Mouse (Mus musculus): ENCODE measurements around the gene Eif5a. TPM values are rescaled to one million over a fixed set of nuclear protein-coding genes. Genes with fewer than 3 reads are reported as not detected.
A peak's percentile ranks its signal among the peaks of the same experiment; 100 is the strongest.

Eif5a gene
- polyA plus RNA-seq, 1 experiment from 2014 or later = 2,350 TPM

- WGBS = 67% methylated on average over 4 of the region's 4 CpGs
- H3K4me1 ChIP-seq (replicated peaks) = peaks cover 50% of the 10 kb centered on the region
- H3K4me3 ChIP-seq = no peak overlapping the region
- no peaks in the 10 kb centered on the region for H3K36me3 ChIP-seq
- H3K9me3 ChIP-seq = no peaks in the 10 kb centered on the region
- H3K27me3 ChIP-seq (ENCODE audit: insufficient read depth, poor library complexity, severe bottlenecking) = peaks cover 22% of the 10 kb centered on the region
- no peak overlapping the region for H3K27ac ChIP-seq
- peak; percentile 27 for DNase-seq (ENCODE audit: low spot score)
Measured at GRCm38 (mm10) chr11:69883066-69883465, 38.7 kb downstream of the Eif5a start.

- 62% methylated on average over 21 of the region's 21 CpGs for WGBS
- Histone ChIP-seq H3K36me3 (no peaks in the 10 kb centered on the region), H3K27ac (peak overlapping the region; percentile 87), H3K9me3 (no peaks in the 10 kb centered on the region), H3K27me3 (ENCODE audit: insufficient read depth, poor library complexity, severe bottlenecking) (peaks cover 22% of the 10 kb centered on the region), H3K4me1 (replicated peaks) (peaks cover 61% of the 10 kb centered on the region), H3K4me3 (peak overlapping the region; percentile 62)
- no peak for DNase-seq (ENCODE audit: low spot score)
Measured at GRCm38 (mm10) chr11:69881787-69882670, 39.7 kb downstream of the Eif5a start.

GRCm38 (mm10) chr11:69880853-69881603 lies 40.7 kb downstream of the Eif5a start, which contains the start of gene Kctd11:
Gene Kctd11, minus strand, starts transcription at chr11:69881406.
- H3K36me3 ChIP-seq = no peaks in the 10 kb centered on the region
- peak; percentile 87 for DNase-seq (ENCODE audit: low spot score)
- peak within 1 kb of the TSS; percentile 62 for H3K4me3 ChIP-seq
- peaks cover 71% of the 10 kb centered on the region for H3K4me1 ChIP-seq (replicated peaks)
- H3K9me3 ChIP-seq = no peaks in the 10 kb centered on the region
- WGBS = under 1% methylated on average over 46 of the region's 46 CpGs
- peak within 1 kb of the TSS; percentile 87 for H3K27ac ChIP-seq
- H3K27me3 ChIP-seq (ENCODE audit: insufficient read depth, poor library complexity, severe bottlenecking) = peaks cover 22% of the 10 kb centered on the region

GRCm38 (mm10) chr11:69880506-69880852 lies 41.3 kb downstream of the Eif5a start:
- H3K27ac ChIP-seq = peak overlapping the region; percentile 87
- peaks cover 71% of the 10 kb centered on the region for H3K4me1 ChIP-seq (replicated peaks)
- no peaks in the 10 kb centered on the region for H3K9me3 ChIP-seq
- H3K27me3 ChIP-seq (ENCODE audit: insufficient read depth, poor library complexity, severe bottlenecking) = peaks cover 22% of the 10 kb centered on the region
- peak overlapping the region; percentile 62 for H3K4me3 ChIP-seq
- DNase-seq (ENCODE audit: low spot score) = no peak
- WGBS = 0% methylated on average over 18 of the region's 18 CpGs
- no peaks in the 10 kb centered on the region for H3K36me3 ChIP-seq

GRCm38 (mm10) chr11:69879711-69880110 lies 42.0 kb downstream of the Eif5a start:
- Histone ChIP-seq H3K27ac (peak overlapping the region; percentile 87), H3K4me3 (peak overlapping the region; percentile 62), H3K27me3 (ENCODE audit: insufficient read depth, poor library complexity, severe bottlenecking) (peaks cover 22% of the 10 kb centered on the region), H3K36me3 (no peaks in the 10 kb centered on the region), H3K4me1 (replicated peaks) (peaks cover 71% of the 10 kb centered on the region), H3K9me3 (no peaks in the 10 kb centered on the region)
- DNase-seq (ENCODE audit: low spot score) = no peak
- WGBS = 58% methylated on average over 15 of the region's 15 CpGs

- H3K4me3 ChIP-seq = peak overlapping the region; percentile 62
- peaks cover 22% of the 10 kb centered on the region for H3K27me3 ChIP-seq (ENCODE audit: insufficient read depth, poor library complexity, severe bottlenecking)
- H3K4me1 ChIP-seq (replicated peaks) = peaks cover 65% of the 10 kb centered on the region
- 91% methylated on average over 6 of the region's 6 CpGs for WGBS
- no peak for DNase-seq (ENCODE audit: low spot score)
- no peaks in the 10 kb centered on the region for H3K9me3 ChIP-seq
- H3K27ac ChIP-seq = peak overlapping the region; percentile 87; the same call in 1 of the 2 replicates
- H3K36me3 ChIP-seq = no peaks in the 10 kb centered on the region
Measured at GRCm38 (mm10) chr11:69878952-69879351, 42.8 kb downstream of the Eif5a start.

- Histone ChIP-seq H3K27ac (peak overlapping the region; percentile 31; the same call in 1 of the 2 replicates), H3K9me3 (no peaks in the 10 kb centered on the region), H3K36me3 (no peaks in the 10 kb centered on the region), H3K4me1 (replicated peaks) (peaks cover 65% of the 10 kb centered on the region), H3K27me3 (ENCODE audit: insufficient read depth, poor library complexity, severe bottlenecking) (peaks cover 22% of the 10 kb centered on the region), H3K4me3 (peak overlapping the region; percentile 62; the same call in 1 of the 2 replicates)
- 84% methylated on average over 3 of the region's 3 CpGs for WGBS
- no peak for DNase-seq (ENCODE audit: low spot score)
Measured at GRCm38 (mm10) chr11:69878399-69878798, 43.4 kb downstream of the Eif5a start.

GRCm38 (mm10) chr11:69877878-69878277 lies 43.9 kb downstream of the Eif5a start, which contains the start of gene Tmem95:
Gene Tmem95, minus strand, starts transcription at chr11:69878018.
- Histone ChIP-seq H3K27ac (peak within 1 kb of the TSS; percentile 72), H3K4me3 (peak within 1 kb of the TSS; percentile 62), H3K36me3 (no peaks in the 10 kb centered on the region), H3K9me3 (no peaks in the 10 kb centered on the region), H3K4me1 (replicated peaks) (peaks cover 65% of the 10 kb centered on the region), H3K27me3 (ENCODE audit: insufficient read depth, poor library complexity, severe bottlenecking) (peaks cover 22% of the 10 kb centered on the region)
- WGBS = 93% methylated on average over 11 of the region's 11 CpGs
- DNase-seq (ENCODE audit: low spot score) = no peak

GRCm38 (mm10) chr11:69876867-69877266 lies 44.9 kb downstream of the Eif5a start:
- peak; percentile 88 for DNase-seq (ENCODE audit: low spot score)
- peak overlapping the region; percentile 41 for H3K4me3 ChIP-seq
- peak overlapping the region; percentile 72 for H3K27ac ChIP-seq
- no peaks in the 10 kb centered on the region for H3K36me3 ChIP-seq
- H3K4me1 ChIP-seq (replicated peaks) = peaks cover 59% of the 10 kb centered on the region
- peaks cover 15% of the 10 kb centered on the region for H3K27me3 ChIP-seq (ENCODE audit: insufficient read depth, poor library complexity, severe bottlenecking)
- no peaks in the 10 kb centered on the region for H3K9me3 ChIP-seq
- 2% methylated on average over 12 of the region's 12 CpGs for WGBS

GRCm38 (mm10) chr11:69876186-69876585 lies 45.6 kb downstream of the Eif5a start:
- 71% methylated on average over 7 of the region's 7 CpGs for WGBS
- peaks cover 11% of the 10 kb centered on the region for H3K27me3 ChIP-seq (ENCODE audit: insufficient read depth, poor library complexity, severe bottlenecking)
- no peak for DNase-seq (ENCODE audit: low spot score)
- no peak overlapping the region for H3K4me3 ChIP-seq
- no peaks in the 10 kb centered on the region for H3K9me3 ChIP-seq
- no peaks in the 10 kb centered on the region for H3K36me3 ChIP-seq
- peak overlapping the region; percentile 72; the same call in 1 of the 2 replicates for H3K27ac ChIP-seq
- peaks cover 52% of the 10 kb centered on the region for H3K4me1 ChIP-seq (replicated peaks)

- Histone ChIP-seq H3K36me3 (no peaks in the 10 kb centered on the region), H3K9me3 (no peaks in the 10 kb centered on the region), H3K27ac (no peak overlapping the region), H3K27me3 (ENCODE audit: insufficient read depth, poor library complexity, severe bottlenecking) (no peaks in the 10 kb centered on the region), H3K4me3 (no peak overlapping the region), H3K4me1 (replicated peaks) (peaks cover 15% of the 10 kb centered on the region)
- DNase-seq (ENCODE audit: low spot score) = no peak
- 85% methylated on average over 4 of the region's 4 CpGs for WGBS
Measured at GRCm38 (mm10) chr11:69872451-69872850, 49.3 kb downstream of the Eif5a start.

GRCm38 (mm10) chr11:69871822-69872221 lies 49.9 kb downstream of the Eif5a start:
- Histone ChIP-seq H3K4me3 (no peak overlapping the region), H3K9me3 (no peaks in the 10 kb centered on the region), H3K27me3 (ENCODE audit: insufficient read depth, poor library complexity, severe bottlenecking) (no peaks in the 10 kb centered on the region), H3K4me1 (replicated peaks) (peaks cover 9% of the 10 kb centered on the region), H3K27ac (no peak overlapping the region), H3K36me3 (no peaks in the 10 kb centered on the region)
- no peak for DNase-seq (ENCODE audit: low spot score)
- WGBS = 86% methylated on average over 7 of the region's 7 CpGs
